Mouse (Mus musculus): ENCODE data around the gene Tmem109.

DNA sequence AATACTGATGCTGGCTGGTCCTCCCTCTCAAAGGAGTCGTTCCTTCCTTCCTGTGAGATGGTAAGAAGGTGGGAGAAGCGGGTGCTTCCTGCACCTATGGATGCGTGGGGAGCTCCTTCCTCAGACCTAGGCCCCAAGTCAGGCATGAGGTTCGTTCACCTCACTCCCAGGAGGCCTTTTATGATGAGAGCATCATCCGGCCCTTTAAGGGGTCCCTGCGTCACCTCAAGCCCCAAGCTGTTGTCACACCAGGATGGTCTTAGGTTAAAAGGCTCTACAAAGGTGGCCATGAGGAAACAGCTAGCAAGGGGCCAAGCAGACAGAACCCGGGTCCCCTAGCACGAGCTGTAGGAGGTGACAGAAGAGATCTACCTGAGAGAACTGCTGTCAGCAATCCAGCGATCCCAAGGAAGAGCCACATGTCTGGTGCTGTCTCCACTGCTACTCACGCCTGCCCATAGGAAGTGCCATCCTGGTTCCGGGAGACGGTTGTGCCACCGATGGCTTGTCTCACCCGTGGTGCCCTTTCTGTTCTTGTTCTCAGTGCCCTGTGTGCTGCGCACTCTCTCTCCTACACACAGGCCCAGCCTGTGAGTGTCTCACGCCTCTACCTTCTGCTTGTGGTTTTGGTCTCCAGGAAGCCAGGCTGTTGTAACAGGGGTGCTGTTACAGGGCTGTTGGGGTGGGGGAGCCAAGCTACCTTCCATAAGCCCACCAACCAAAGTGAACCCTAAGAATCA lies 52.2 kb downstream of the Tmem109 start, which contains the start of gene Cd6:
- TF ChIP-seq CTCF (IDR thresholded peaks at IDR 0.05; ENCODE audit: borderline replicate concordance, control insufficient read depth, extremely low read depth, insufficient read depth, low read length, poor library complexity) (0 out of 2 replicates have a peak, but pooled peaks have one; percentile 22), POLR2A (IDR thresholded peaks at IDR 0.05; ENCODE audit: control insufficient read depth, extremely low read depth, insufficient read depth, low read length, poor library complexity) (peak; percentile 90)
